In genomic region chr14:23587451-23587850, GRCm38 (mm10) we compare ENCODE assay signal across 18 mouse cellular contexts.
A peak's percentile ranks its signal among the peaks of the same experiment; 100 is the strongest.
DNase-seq lines count a peak whose midpoint lies in the region; ATAC-seq and TF ChIP-seq lines count a peak whose summit lies in the region.
"Had no signal": no experiment of that assay in that cellular context is flagged by ENCODE, and none has a peak within 500 bp of the region (broad histone marks: within the 10 kb centered on the region; RNA-seq: fewer than 3 reads in every experiment).

No protein-coding gene starts in this region.

- H3K4me3 ChIP-seq in liver, embryonic 11.5 days (ENCODE audit: low read depth, low read length): no peak overlapping the region
- no peak overlapping the region for H3K4me3 ChIP-seq in cerebellum, adult 2 months (replicated peaks; ENCODE audit: insufficient read depth, low read depth, low read length)
- H3K4me3 ChIP-seq: embryonic facial prominence, embryonic 10.5 days; hindbrain, embryonic 15.5 days; kidney, embryonic 15.5 days; layer of hippocampus, adult 2 months; limb, embryonic 15.5 days; neural tube, embryonic 15.5 days had no signal

- WGBS in liver, embryonic 11.5 days: 79% methylated on average over 9 of the region's 9 CpGs
- 73% methylated on average over 9 of the region's 9 CpGs for WGBS in cerebellum, adult 2 months

- no peak overlapping the region for H3K4me2 ChIP-seq in liver, embryonic 11.5 days
- H3K4me2 ChIP-seq: hindbrain, embryonic 15.5 days; kidney, embryonic 15.5 days; limb, embryonic 15.5 days; neural tube, embryonic 15.5 days had no signal

- ATAC-seq in liver, embryonic 11.5 days (replicated peaks; ENCODE audit: low FRiP score): no peak
- ATAC-seq in monocyte, adult 5-6 weeks (replicated peaks; ENCODE audit: insufficient number of reproducible peaks, low FRiP score, low TSS enrichment, poor library complexity, severe bottlenecking): no peak

- no peaks in the 10 kb centered on the region for H3K27me3 ChIP-seq in liver, embryonic 11.5 days (replicated peaks; ENCODE audit: control insufficient read depth, insufficient read depth, low read length)
- H3K27me3 ChIP-seq in cerebellum, adult 2 months (ENCODE audit: control insufficient read depth, insufficient read depth, low read length): no peaks in the 10 kb centered on the region
- H3K27me3 ChIP-seq: hindbrain, embryonic 15.5 days; kidney, embryonic 15.5 days; limb, embryonic 15.5 days; neural tube, embryonic 15.5 days had no signal

- intact Hi-C loops in left cerebral cortex, postnatal 25 days (cut with DNase I): loop anchor here (5.0 to 10.0 kb wide), 2 partner anchors 40 to 297 kb away; no protein-coding TSS in a partner anchor

- H3K4me1 ChIP-seq in liver, embryonic 11.5 days (replicated peaks; ENCODE audit: control insufficient read depth, insufficient read depth, low read length): no peaks in the 10 kb centered on the region
- H3K4me1 ChIP-seq in cerebellum, adult 2 months (ENCODE audit: control insufficient read depth, insufficient read depth, low read length): no peaks in the 10 kb centered on the region
- H3K4me1 ChIP-seq: hindbrain, embryonic 15.5 days; kidney, embryonic 15.5 days; limb, embryonic 15.5 days; neural tube, embryonic 15.5 days had no signal

- peak; percentile 6 for DNase-seq in ovary, adult 18-20 months (ENCODE audit: low spot score)
- DNase-seq in ovary, postnatal 10 days (ENCODE audit: low spot score): no peak
- DNase-seq in frontal cortex, adult 2 months (ENCODE audit: extremely low spot score in 1 of 2, low spot score in 1 of 2): peak; percentile 73 to 85
- DNase-seq in left cerebral cortex, postnatal 25 days (ENCODE audit: low spot score in 2 of 2): peak; percentile 52 to 92
- no peak for DNase-seq in liver, embryonic 11.5 days (ENCODE audit: low spot score)
- no peak for DNase-seq in cerebellum, adult 2 months
- no peak for DNase-seq in B cell, adult 2 months
- DNase-seq: cerebellum, postnatal 10 days; heart, adult 18-20 months; lung, adult 2 months; thymus, postnatal 14 days had no signal

- TF ChIP-seq CTCF in cerebellum, adult 2 months (IDR thresholded peaks at IDR 0.05; ENCODE audit: borderline replicate concordance, insufficient read depth, low read depth, low read length): no peak

- no peak for TF ChIP-seq POLR2A in cerebellum, adult 2 months (IDR thresholded peaks at IDR 0.05; ENCODE audit: borderline replicate concordance, insufficient read depth, low read length)

- no peaks in the 10 kb centered on the region for H3K9me3 ChIP-seq in liver, embryonic 11.5 days (ENCODE audit: control insufficient read depth, low read length)
- H3K9me3 ChIP-seq: embryonic facial prominence, embryonic 10.5 days; hindbrain, embryonic 15.5 days; kidney, embryonic 15.5 days; limb, embryonic 15.5 days; neural tube, embryonic 15.5 days had no signal

- H3K27ac ChIP-seq in liver, embryonic 11.5 days (ENCODE audit: low read depth, low read length): no peak overlapping the region
- no peak overlapping the region for H3K27ac ChIP-seq in cerebellum, adult 2 months (ENCODE audit: insufficient read depth, low read length)
- H3K27ac ChIP-seq: embryonic facial prominence, embryonic 10.5 days; hindbrain, embryonic 15.5 days; kidney, embryonic 15.5 days; layer of hippocampus, adult 2 months; limb, embryonic 15.5 days; neural tube, embryonic 15.5 days had no signal

- H3K9ac ChIP-seq in liver, embryonic 11.5 days (ENCODE audit: low read depth, low read length): no peak overlapping the region
- H3K9ac ChIP-seq: hindbrain, embryonic 15.5 days; kidney, embryonic 15.5 days; limb, embryonic 15.5 days; neural tube, embryonic 15.5 days had no signal

- H3K36me3 ChIP-seq in liver, embryonic 11.5 days (ENCODE audit: control insufficient read depth, insufficient read depth, low read length): no peaks in the 10 kb centered on the region
- H3K36me3 ChIP-seq: embryonic facial prominence, embryonic 10.5 days; hindbrain, embryonic 15.5 days; kidney, embryonic 15.5 days; limb, embryonic 15.5 days; neural tube, embryonic 15.5 days had no signal

Comparison
In these comparisons a context has a peak if more than half of its experiments do, and no peak if none do; other contexts are left out.
1. DNase-seq: peak in ovary, adult 18-20 months (single experiment), frontal cortex, adult 2 months (2 of 2) and left cerebral cortex, postnatal 25 days (2 of 2); none in ovary, postnatal 10 days (single experiment), liver, embryonic 11.5 days (single experiment), cerebellum, adult 2 months (0 of 2) and B cell, adult 2 months (0 of 2).